Mouse (Mus musculus) hindbrain, embryonic 11.5 days (tissue): ENCODE measurements around the gene Ppp1r3c. TPM values are rescaled to one million over a fixed set of nuclear protein-coding genes. Genes with fewer than 3 reads are reported as not detected.

Experiments
- polyA plus RNA-seq: library from polyadenylated mRNA; unstranded; fragments of >200 nt; fragmentation: Nextera tagmentation; extraction: Ambion mirVana; gene quantifications from 2 replicates; pipeline ENCODE4 v1.2.1, GENCODE M21; 2014

Gene Ppp1r3c
- polyA plus RNA-seq, 1 experiment from 2014 or later = 6.4 TPM

Other genes with a start within 250 kb of the Ppp1r3c start
- 9.3 and 10.9 TPM in 2 replicates for gene Hectd2, start 182.0 kb downstream of the Ppp1r3c start, polyA plus RNA-seq
- gene Tnks2, start 97.6 kb upstream of the Ppp1r3c start, polyA plus RNA-seq = 80.8 and 91.1 TPM in 2 replicates
- gene Fgfbp3, start 183.0 kb upstream of the Ppp1r3c start, polyA plus RNA-seq = 28.3 and 33.0 TPM in 2 replicates
- gene Btaf1, start 189.4 kb upstream of the Ppp1r3c start, polyA plus RNA-seq = 19.0 and 20.2 TPM in 2 replicates